Mouse (Mus musculus): Measurements from ENCODE around the gene Mecom.

DNA sequence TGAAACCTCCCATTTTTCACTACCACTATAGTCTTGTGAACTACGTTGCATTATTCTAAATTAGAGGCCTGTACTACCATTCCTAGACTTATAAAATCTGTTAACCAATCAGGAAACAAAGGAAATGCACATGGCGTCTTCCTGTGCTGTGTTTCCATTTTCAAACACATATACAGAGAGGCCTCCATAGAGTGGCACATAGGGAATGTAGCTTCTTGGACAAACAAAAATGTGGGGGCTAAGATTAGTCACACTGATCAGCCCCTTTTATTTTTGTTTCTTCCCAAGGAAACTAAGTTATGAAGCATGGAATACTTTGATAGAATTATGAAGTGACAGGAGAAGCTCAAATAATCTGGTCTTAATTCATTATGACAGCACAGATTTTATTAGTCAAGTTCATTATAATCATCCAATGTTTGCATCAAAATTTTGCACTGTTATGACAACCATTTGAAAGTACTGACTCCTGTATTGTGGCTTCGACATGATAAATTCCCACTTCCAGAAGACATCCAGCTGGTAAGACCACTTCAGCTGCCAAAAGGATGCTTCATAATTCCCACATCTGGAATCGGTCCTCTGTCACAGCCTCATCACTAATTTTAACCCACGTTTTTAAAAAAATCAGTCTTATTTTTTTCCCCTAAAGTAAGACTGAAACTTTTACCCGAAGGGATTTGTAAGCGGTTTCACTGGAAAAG lies 429.1 kb downstream of the Mecom start:
- no peak for TF ChIP-seq CTCF (IDR thresholded peaks at IDR 0.05)
- TF ChIP-seq EP300 (IDR thresholded peaks at IDR 0.05) = peak; percentile 10; the same call in 1 of the 2 replicates
